Mouse (Mus musculus): Measurements from ENCODE around the gene Gnat1. TPM values are rescaled to one million over a fixed set of nuclear protein-coding genes. Genes with fewer than 3 reads are reported as not detected.

Gnat1 gene
- polyA plus RNA-seq, 1 experiment from 2014 or later, result 1.4 TPM

GRCm38 (mm10) chr9:107715632-107716031 is 36.1 kb upstream of the Gnat1 start:
- H3K4me1 ChIP-seq (ENCODE audit: control insufficient read depth, insufficient read depth, low read length), result peaks cover 12% of the 10 kb centered on the region; the same call in 1 of the 2 replicates
- no peaks in the 10 kb centered on the region for H3K36me3 ChIP-seq (ENCODE audit: control insufficient read depth, insufficient read depth, low read length)
- H3K9ac ChIP-seq (ENCODE audit: low read length), result no peak overlapping the region
- ATAC-seq (ENCODE audit: low FRiP score) (no peak), DNase-seq (ENCODE audit: low spot score, missing footprints) (no peak)
- no peak overlapping the region for H3K4me3 ChIP-seq (ENCODE audit: low read depth, low read length)
- H3K4me2 ChIP-seq, result no peak overlapping the region
- 89% methylated on average over 2 of the region's 2 CpGs for WGBS
- no peaks in the 10 kb centered on the region for H3K9me3 ChIP-seq (ENCODE audit: control insufficient read depth, low read length)
- H3K27ac ChIP-seq (ENCODE audit: low read depth, low read length), result no peak overlapping the region
- no peaks in the 10 kb centered on the region for H3K27me3 ChIP-seq (ENCODE audit: control insufficient read depth, insufficient read depth, low read length)

GRCm38 (mm10) chr9:107714221-107714952 is 34.9 kb upstream of the Gnat1 start:
- Histone ChIP-seq H3K4me1 (ENCODE audit: control insufficient read depth, insufficient read depth, low read length) (peaks cover 19% of the 10 kb centered on the region), H3K4me2 (no peak overlapping the region), H3K27ac (ENCODE audit: low read depth, low read length) (no peak overlapping the region), H3K27me3 (ENCODE audit: control insufficient read depth, insufficient read depth, low read length) (no peaks in the 10 kb centered on the region), H3K4me3 (ENCODE audit: low read depth, low read length) (no peak overlapping the region), H3K36me3 (ENCODE audit: control insufficient read depth, insufficient read depth, low read length) (no peaks in the 10 kb centered on the region), H3K9me3 (ENCODE audit: control insufficient read depth, low read length) (no peaks in the 10 kb centered on the region), H3K9ac (ENCODE audit: low read length) (no peak overlapping the region)
- WGBS, result 18% methylated on average over 12 of the region's 12 CpGs
- DNase-seq (ENCODE audit: low spot score, missing footprints) (peak; percentile 83), ATAC-seq (ENCODE audit: low FRiP score) (no peak)

GRCm38 (mm10) chr9:107709697-107710483 is 30.4 kb upstream of the Gnat1 start, which contains the start of gene Sema3f:
TSS of gene Sema3f (minus strand) at chr9:107710475.
- DNase-seq (ENCODE audit: low spot score, missing footprints), result peak; percentile 98
- Histone ChIP-seq H3K27ac (ENCODE audit: low read depth, low read length) (peak within 1 kb of the TSS; percentile 80), H3K4me3 (ENCODE audit: low read depth, low read length) (peak within 1 kb of the TSS; percentile 79), H3K36me3 (ENCODE audit: control insufficient read depth, insufficient read depth, low read length) (no peaks in the 10 kb centered on the region), H3K4me2 (peak within 1 kb of the TSS; percentile 98), H3K9me3 (ENCODE audit: control insufficient read depth, low read length) (no peaks in the 10 kb centered on the region), H3K4me1 (ENCODE audit: control insufficient read depth, insufficient read depth, low read length) (peaks cover 36% of the 10 kb centered on the region), H3K9ac (ENCODE audit: low read length) (peak within 1 kb of the TSS; percentile 84), H3K27me3 (ENCODE audit: control insufficient read depth, insufficient read depth, low read length) (0 out of 2 replicates have a peak, but pooled peaks cover 2% of the 10 kb centered on the region)
- peak; percentile 83 for ATAC-seq (ENCODE audit: low FRiP score)
- WGBS, result 1% methylated on average over 86 of the region's 86 CpGs

- peak overlapping the region; percentile 84 for H3K9ac ChIP-seq (ENCODE audit: low read length)
- ATAC-seq (ENCODE audit: low FRiP score), result 0 out of 2 replicates have a peak, but pooled peaks have one; percentile 3
- under 1% methylated on average over 43 of the region's 55 CpGs for WGBS
- 0 out of 2 replicates have a peak, but pooled peaks cover 2% of the 10 kb centered on the region for H3K27me3 ChIP-seq (ENCODE audit: control insufficient read depth, insufficient read depth, low read length)
- H3K27ac ChIP-seq (ENCODE audit: low read depth, low read length), result peak overlapping the region; percentile 80
- peak; percentile 95 for DNase-seq (ENCODE audit: low spot score, missing footprints)
- H3K9me3 ChIP-seq (ENCODE audit: control insufficient read depth, low read length), result no peaks in the 10 kb centered on the region
- H3K4me2 ChIP-seq, result peak overlapping the region; percentile 98
- peaks cover 33% of the 10 kb centered on the region for H3K4me1 ChIP-seq (ENCODE audit: control insufficient read depth, insufficient read depth, low read length)
- H3K36me3 ChIP-seq (ENCODE audit: control insufficient read depth, insufficient read depth, low read length), result no peaks in the 10 kb centered on the region
- H3K4me3 ChIP-seq (ENCODE audit: low read depth, low read length), result peak overlapping the region; percentile 79
Measured at GRCm38 (mm10) chr9:107709096-107709696, 29.7 kb upstream of the Gnat1 start.

- peak; percentile 94 for DNase-seq (ENCODE audit: low spot score, missing footprints)
- Histone ChIP-seq H3K4me1 (ENCODE audit: control insufficient read depth, insufficient read depth, low read length) (peaks cover 34% of the 10 kb centered on the region), H3K27me3 (ENCODE audit: control insufficient read depth, insufficient read depth, low read length) (0 out of 2 replicates have a peak, but pooled peaks cover 2% of the 10 kb centered on the region), H3K9ac (ENCODE audit: low read length) (peak overlapping the region; percentile 84), H3K36me3 (ENCODE audit: control insufficient read depth, insufficient read depth, low read length) (no peaks in the 10 kb centered on the region), H3K27ac (ENCODE audit: low read depth, low read length) (peak overlapping the region; percentile 69; the same call in 1 of the 2 replicates), H3K4me3 (ENCODE audit: low read depth, low read length) (peak overlapping the region; percentile 79), H3K9me3 (ENCODE audit: control insufficient read depth, low read length) (no peaks in the 10 kb centered on the region), H3K4me2 (peak overlapping the region; percentile 98)
- under 1% methylated on average over 21 of the region's 21 CpGs for WGBS
- ATAC-seq (ENCODE audit: low FRiP score), result no peak
Measured at GRCm38 (mm10) chr9:107708439-107709095, 29.1 kb upstream of the Gnat1 start.

GRCm38 (mm10) chr9:107707701-107708438 is 28.4 kb upstream of the Gnat1 start:
- H3K27me3 ChIP-seq (ENCODE audit: control insufficient read depth, insufficient read depth, low read length), result 0 out of 2 replicates have a peak, but pooled peaks cover 2% of the 10 kb centered on the region
- DNase-seq (ENCODE audit: low spot score, missing footprints), result peak; percentile 95
- peaks cover 34% of the 10 kb centered on the region for H3K4me1 ChIP-seq (ENCODE audit: control insufficient read depth, insufficient read depth, low read length)
- H3K4me3 ChIP-seq (ENCODE audit: low read depth, low read length), result peak overlapping the region; percentile 79
- H3K9ac ChIP-seq (ENCODE audit: low read length), result peak overlapping the region; percentile 84
- H3K27ac ChIP-seq (ENCODE audit: low read depth, low read length), result peak overlapping the region; percentile 69
- no peaks in the 10 kb centered on the region for H3K9me3 ChIP-seq (ENCODE audit: control insufficient read depth, low read length)
- H3K4me2 ChIP-seq, result peak overlapping the region; percentile 98
- no peaks in the 10 kb centered on the region for H3K36me3 ChIP-seq (ENCODE audit: control insufficient read depth, insufficient read depth, low read length)
- 1% methylated on average over 17 of the region's 17 CpGs for WGBS
- ATAC-seq (ENCODE audit: low FRiP score), result peak; percentile 17; the same call in 1 of the 2 replicates

- Histone ChIP-seq H3K27me3 (ENCODE audit: control insufficient read depth, insufficient read depth, low read length) (0 out of 2 replicates have a peak, but pooled peaks cover 2% of the 10 kb centered on the region), H3K4me3 (ENCODE audit: low read depth, low read length) (peak overlapping the region; percentile 79), H3K36me3 (ENCODE audit: control insufficient read depth, insufficient read depth, low read length) (no peaks in the 10 kb centered on the region), H3K9ac (ENCODE audit: low read length) (peak overlapping the region; percentile 84), H3K9me3 (ENCODE audit: control insufficient read depth, low read length) (no peaks in the 10 kb centered on the region), H3K4me1 (ENCODE audit: control insufficient read depth, insufficient read depth, low read length) (peaks cover 38% of the 10 kb centered on the region), H3K27ac (ENCODE audit: low read depth, low read length) (peak overlapping the region; percentile 69), H3K4me2 (peak overlapping the region; percentile 98)
- DNase-seq (ENCODE audit: low spot score, missing footprints) (peak; percentile 93), ATAC-seq (ENCODE audit: low FRiP score) (0 out of 2 replicates have a peak, but pooled peaks have one; percentile 5)
- under 1% methylated on average over 14 of the region's 14 CpGs for WGBS
Measured at GRCm38 (mm10) chr9:107706781-107707211, 27.3 kb upstream of the Gnat1 start.

Data from midbrain, embryonic 11.5 days (tissue).